Mouse (Mus musculus): Measurements from ENCODE around the gene Spock3. TPM values are rescaled to one million over a fixed set of nuclear protein-coding genes. Genes with fewer than 3 reads are reported as not detected.

The Spock3 gene
- polyA plus RNA-seq, 1 experiment from 2014 or later = 5.0 TPM

- DNase-seq (ENCODE audit: low spot score) = no peak
- no peak overlapping the region for H3K4me3 ChIP-seq
- no peaks in the 10 kb centered on the region for H3K9me3 ChIP-seq
- no peaks in the 10 kb centered on the region for H3K4me1 ChIP-seq
- H3K27me3 ChIP-seq (replicated peaks; ENCODE audit: low read depth, poor library complexity, severe bottlenecking) = no peaks in the 10 kb centered on the region
- H3K36me3 ChIP-seq (replicated peaks) = no peaks in the 10 kb centered on the region
- no peak overlapping the region for H3K27ac ChIP-seq (replicated peaks)
These were observed 219.1 kb downstream of the Spock3 start for GRCm38 (mm10) chr8:63169956-63170355.

- Histone ChIP-seq H3K27ac (replicated peaks) (no peak overlapping the region), H3K9me3 (no peaks in the 10 kb centered on the region), H3K4me3 (no peak overlapping the region), H3K4me1 (no peaks in the 10 kb centered on the region), H3K36me3 (replicated peaks) (no peaks in the 10 kb centered on the region), H3K27me3 (replicated peaks; ENCODE audit: low read depth, poor library complexity, severe bottlenecking) (no peaks in the 10 kb centered on the region)
- DNase-seq (ENCODE audit: low spot score) = no peak
- WGBS = 80% methylated on average over 1 of the region's 1 CpGs
These were observed 230.5 kb downstream of the Spock3 start for GRCm38 (mm10) chr8:63181272-63181671.

- DNase-seq (ENCODE audit: low spot score) = no peak
- H3K36me3 ChIP-seq (replicated peaks) = no peaks in the 10 kb centered on the region
- H3K9me3 ChIP-seq = no peaks in the 10 kb centered on the region
- no peaks in the 10 kb centered on the region for H3K4me1 ChIP-seq
- no peaks in the 10 kb centered on the region for H3K27me3 ChIP-seq (replicated peaks; ENCODE audit: low read depth, poor library complexity, severe bottlenecking)
- no peak overlapping the region for H3K4me3 ChIP-seq
- H3K27ac ChIP-seq (replicated peaks) = no peak overlapping the region
These were observed 308.1 kb downstream of the Spock3 start for GRCm38 (mm10) chr8:63258812-63259385.

GRCm38 (mm10) chr8:63262516-63262915, 311.7 kb downstream of the Spock3 start:
- no peak for DNase-seq (ENCODE audit: low spot score)
- Histone ChIP-seq H3K27ac (replicated peaks) (no peak overlapping the region), H3K27me3 (replicated peaks; ENCODE audit: low read depth, poor library complexity, severe bottlenecking) (no peaks in the 10 kb centered on the region), H3K9me3 (no peaks in the 10 kb centered on the region), H3K36me3 (replicated peaks) (no peaks in the 10 kb centered on the region), H3K4me3 (no peak overlapping the region), H3K4me1 (no peaks in the 10 kb centered on the region)
- WGBS = 82% methylated on average over 4 of the region's 4 CpGs

GRCm38 (mm10) chr8:63335366-63335765, 384.6 kb downstream of the Spock3 start:
- no peak for DNase-seq (ENCODE audit: low spot score)
- Histone ChIP-seq H3K36me3 (replicated peaks) (no peaks in the 10 kb centered on the region), H3K4me3 (no peak overlapping the region), H3K27ac (replicated peaks) (no peak overlapping the region), H3K27me3 (replicated peaks; ENCODE audit: low read depth, poor library complexity, severe bottlenecking) (no peaks in the 10 kb centered on the region), H3K9me3 (no peaks in the 10 kb centered on the region), H3K4me1 (no peaks in the 10 kb centered on the region)
- 95% methylated on average over 1 of the region's 1 CpGs for WGBS

GRCm38 (mm10) chr8:63368580-63368979, 417.8 kb downstream of the Spock3 start:
- WGBS = 79% methylated on average over 6 of the region's 6 CpGs
- H3K27me3 ChIP-seq (replicated peaks; ENCODE audit: low read depth, poor library complexity, severe bottlenecking) = no peaks in the 10 kb centered on the region
- no peaks in the 10 kb centered on the region for H3K9me3 ChIP-seq
- no peak overlapping the region for H3K27ac ChIP-seq (replicated peaks)
- no peak overlapping the region for H3K4me3 ChIP-seq
- DNase-seq (ENCODE audit: low spot score) = no peak
- H3K36me3 ChIP-seq (replicated peaks) = no peaks in the 10 kb centered on the region
- no peaks in the 10 kb centered on the region for H3K4me1 ChIP-seq

- no peaks in the 10 kb centered on the region for H3K9me3 ChIP-seq
- H3K27me3 ChIP-seq (replicated peaks; ENCODE audit: low read depth, poor library complexity, severe bottlenecking) = no peaks in the 10 kb centered on the region
- H3K36me3 ChIP-seq (replicated peaks) = no peaks in the 10 kb centered on the region
- no peaks in the 10 kb centered on the region for H3K4me1 ChIP-seq
- H3K4me3 ChIP-seq = no peak overlapping the region
- DNase-seq (ENCODE audit: low spot score) = no peak
- H3K27ac ChIP-seq (replicated peaks) = no peak overlapping the region
These were observed 446.9 kb downstream of the Spock3 start for GRCm38 (mm10) chr8:63397659-63398058.
